Mouse (Mus musculus) spleen, adult 12 weeks (tissue): Measurements from ENCODE around the gene B830017H08Rik.

ENCODE experiments used
- DNase-seq: peaks from one replicate; pipeline ENCODE4 v3.0.0; 2022; ENCODE audit warnings: low spot score

The B830017H08Rik gene

GRCm38 (mm10) chr16:17832821-17833220 lies at the start of gene B830017H08Rik:
Gene B830017H08Rik, plus strand, starts transcription at chr16:17833121.
- DNase-seq: no peak

- DNase-seq: no peak
Observed at GRCm38 (mm10) chr16:17785337-17785736, 47.6 kb upstream of the B830017H08Rik start.

- no peak for DNase-seq
Observed at GRCm38 (mm10) chr16:17792728-17793127, 40.2 kb upstream of the B830017H08Rik start.

- DNase-seq: no peak
Observed at GRCm38 (mm10) chr16:17794047-17794446, 38.9 kb upstream of the B830017H08Rik start.

GRCm38 (mm10) chr16:17795643-17796042 lies 37.3 kb upstream of the B830017H08Rik start:
- no peak for DNase-seq

- DNase-seq: no peak
Observed at GRCm38 (mm10) chr16:17796519-17796918, 36.4 kb upstream of the B830017H08Rik start.

- DNase-seq: no peak
Observed at GRCm38 (mm10) chr16:17796971-17797811, 35.7 kb upstream of the B830017H08Rik start, which contains the start of gene Scarf2. Gene Scarf2, plus strand, starts transcription at chr16:17797282.

- no peak for DNase-seq
Observed at GRCm38 (mm10) chr16:17797812-17798311, 35.1 kb upstream of the B830017H08Rik start.

GRCm38 (mm10) chr16:17798321-17799180 lies 34.4 kb upstream of the B830017H08Rik start:
- no peak for DNase-seq

- DNase-seq: no peak
Observed at GRCm38 (mm10) chr16:17799584-17799983, 33.3 kb upstream of the B830017H08Rik start.

GRCm38 (mm10) chr16:17801777-17802455 lies 31.0 kb upstream of the B830017H08Rik start:
- DNase-seq: no peak

- no peak for DNase-seq
Observed at GRCm38 (mm10) chr16:17802456-17802838, 30.5 kb upstream of the B830017H08Rik start.

GRCm38 (mm10) chr16:17802839-17803674 lies 29.9 kb upstream of the B830017H08Rik start:
- DNase-seq: no peak

- no peak for DNase-seq
Observed at GRCm38 (mm10) chr16:17803675-17804448, 29.1 kb upstream of the B830017H08Rik start.

- no peak for DNase-seq
Observed at GRCm38 (mm10) chr16:17804449-17804912, 28.4 kb upstream of the B830017H08Rik start.

- DNase-seq: no peak
Observed at GRCm38 (mm10) chr16:17804982-17805381, 27.9 kb upstream of the B830017H08Rik start.

- DNase-seq: no peak
Observed at GRCm38 (mm10) chr16:17806581-17807191, 26.2 kb upstream of the B830017H08Rik start.

GRCm38 (mm10) chr16:17807192-17808009 lies 25.5 kb upstream of the B830017H08Rik start:
- peak; percentile 70 for DNase-seq

- DNase-seq: no peak
Observed at GRCm38 (mm10) chr16:17809125-17809524, 23.8 kb upstream of the B830017H08Rik start.
